In genomic region chr1:45269421-45269820, GRCm38 (mm10) we compare ENCODE assay signal across 26 mouse cellular contexts. TPM values are rescaled to one million over a fixed set of nuclear protein-coding genes. Genes with fewer than 3 reads are reported as not detected.
"Had no signal": no experiment of that assay in that cellular context is flagged by ENCODE, and none has a peak within 500 bp of the region (broad histone marks: within the 10 kb centered on the region; RNA-seq: fewer than 3 reads in every experiment).

No protein-coding gene starts in this region.

- H3K4me1 ChIP-seq: heart, embryonic 13.5 days; heart, embryonic 15.5 days; hindbrain, embryonic 13.5 days; hindbrain, embryonic 15.5 days; limb, embryonic 13.5 days; limb, embryonic 15.5 days; liver, embryonic 12.5 days had no signal

- DNase-seq: gastrocnemius, adult 2 months; gastrocnemius, postnatal 14 days; gastrocnemius, postnatal 36 days; heart, adult 11 months; heart, adult 2 months; heart, postnatal 14 days; heart, postnatal 36 days; kidney, adult 18-20 months; kidney, adult 8-10 months; kidney, postnatal 10 days; kidney, postnatal 25 days; kidney, postnatal 4 days; layer of hippocampus, adult 9-11 months; layer of hippocampus, postnatal 36 days; left cerebral cortex, postnatal 4 days had no signal

- H3K27ac ChIP-seq: gastrocnemius, adult 2 months; heart, adult 2 months; heart, embryonic 13.5 days; heart, embryonic 15.5 days; hindbrain, embryonic 13.5 days; hindbrain, embryonic 15.5 days; hindbrain, postnatal 0 days; layer of hippocampus, adult 2 months; limb, embryonic 13.5 days; limb, embryonic 15.5 days; liver, embryonic 12.5 days; liver, embryonic 14.5 days had no signal

- H3K4me3 ChIP-seq: gastrocnemius, adult 2 months; heart, adult 2 months; heart, embryonic 13.5 days; heart, embryonic 15.5 days; hindbrain, embryonic 13.5 days; hindbrain, embryonic 15.5 days; layer of hippocampus, adult 2 months; limb, embryonic 13.5 days; limb, embryonic 15.5 days; liver, embryonic 12.5 days had no signal

RNA-seq across cellular contexts. Expression of gene Col3a1, which starts 41.9 kb away (rescaled TPM):
- total RNA-seq: hematopoietic stem cell, adult 5-6 weeks had no signal
